Comparison of ENCODE assay signal across 9 mouse cellular contexts in genomic region chr14:103815542-103815941, GRCm38 (mm10). TPM values are rescaled to one million over a fixed set of nuclear protein-coding genes. Genes with fewer than 3 reads are reported as not detected.
A peak's percentile ranks its signal among the peaks of the same experiment; 100 is the strongest.
DNase-seq lines count a peak whose midpoint lies in the region; ATAC-seq lines count a peak whose summit lies in the region.
"Had no signal": no experiment of that assay in that cellular context is flagged by ENCODE, and none has a peak within 500 bp of the region (broad histone marks: within the 10 kb centered on the region; RNA-seq: fewer than 3 reads in every experiment).

No protein-coding gene starts in this region.

- H3K4me1 ChIP-seq in heart, embryonic 11.5 days (ENCODE audit: control insufficient read depth, insufficient read depth, low read length), result no peaks in the 10 kb centered on the region
- peaks cover 9% of the 10 kb centered on the region; the same call in 1 of the 2 replicates for H3K4me1 ChIP-seq in brown adipose tissue, adult 24 weeks (ENCODE audit: control insufficient read depth, insufficient read depth, insufficient read length, low read length)
- no peaks in the 10 kb centered on the region for H3K4me1 ChIP-seq in intestine, embryonic 16.5 days (ENCODE audit: control insufficient read depth, insufficient read depth, low read length)
- H3K4me1 ChIP-seq in lung, embryonic 16.5 days (replicated peaks; ENCODE audit: control insufficient read depth, insufficient read depth, low read length), result no peaks in the 10 kb centered on the region

- H3K9me3 ChIP-seq in heart, embryonic 11.5 days (replicated peaks; ENCODE audit: control insufficient read depth, low read length), result no peaks in the 10 kb centered on the region
- H3K9me3 ChIP-seq in intestine, embryonic 16.5 days (ENCODE audit: control insufficient read depth, low read length), result no peaks in the 10 kb centered on the region
- H3K9me3 ChIP-seq in lung, embryonic 16.5 days (ENCODE audit: control insufficient read depth, low read length), result no peaks in the 10 kb centered on the region

- no peak overlapping the region for H3K4me2 ChIP-seq in heart, embryonic 11.5 days
- H3K4me2 ChIP-seq in intestine, embryonic 16.5 days (ENCODE audit: low read depth, low read length), result no peak overlapping the region
- peak overlapping the region; percentile 36 for H3K4me2 ChIP-seq in lung, embryonic 16.5 days (ENCODE audit: low read depth, low read length)

- no peaks in the 10 kb centered on the region for H3K27me3 ChIP-seq in heart, embryonic 11.5 days (ENCODE audit: control insufficient read depth, insufficient read depth, low read length)
- H3K27me3 ChIP-seq in intestine, embryonic 16.5 days (replicated peaks; ENCODE audit: control insufficient read depth, insufficient read depth, low read length), result no peaks in the 10 kb centered on the region
- H3K27me3 ChIP-seq in lung, embryonic 16.5 days (ENCODE audit: control insufficient read depth, insufficient read depth, low read depth, low read length), result no peaks in the 10 kb centered on the region
- H3K27me3 ChIP-seq: CH12.LX had no signal

- DNase-seq in heart, adult 18-20 months, result peak; percentile 80 to 88
- DNase-seq in thymus, postnatal 36 days, result no peak
- no peak for DNase-seq in right cerebral cortex, adult 2 months (ENCODE audit: low spot score in 2 of 2)
- no peak for DNase-seq in left cerebral cortex, adult 8-10 months (ENCODE audit: low spot score in 2 of 2)

- no peak overlapping the region for H3K9ac ChIP-seq in heart, embryonic 11.5 days (ENCODE audit: low read depth, low read length)
- no peak overlapping the region for H3K9ac ChIP-seq in intestine, embryonic 16.5 days (ENCODE audit: low read depth, low read length)
- H3K9ac ChIP-seq in lung, embryonic 16.5 days (ENCODE audit: low read length), result no peak overlapping the region

- no peak overlapping the region for H3K27ac ChIP-seq in heart, embryonic 11.5 days (ENCODE audit: low read depth, low read length)
- peak overlapping the region; percentile 95 for H3K27ac ChIP-seq in brown adipose tissue, adult 24 weeks (replicated peaks; ENCODE audit: low read depth, low read length)
- 0 out of 2 replicates have a peak overlapping the region, but pooled peaks have one; percentile 50 for H3K27ac ChIP-seq in intestine, embryonic 16.5 days (ENCODE audit: low read length)
- H3K27ac ChIP-seq in lung, embryonic 16.5 days (ENCODE audit: low read length), result peak overlapping the region; percentile 28

- H3K4me3 ChIP-seq in heart, embryonic 11.5 days (ENCODE audit: low read depth, low read length), result no peak overlapping the region
- peak overlapping the region; percentile 27 for H3K4me3 ChIP-seq in brown adipose tissue, adult 24 weeks (ENCODE audit: insufficient read depth, low read depth, low read length)
- H3K4me3 ChIP-seq in intestine, embryonic 16.5 days (ENCODE audit: low read length), result no peak overlapping the region
- no peak overlapping the region for H3K4me3 ChIP-seq in lung, embryonic 16.5 days (ENCODE audit: low read length)

- WGBS in heart, embryonic 11.5 days (ENCODE audit: insufficient replicate concordance), result 62% methylated on average over 16 of the region's 16 CpGs
- WGBS in intestine, embryonic 16.5 days, result 61% methylated on average over 16 of the region's 16 CpGs
- 40% methylated on average over 16 of the region's 16 CpGs for WGBS in lung, embryonic 16.5 days

- H3K36me3 ChIP-seq in heart, embryonic 11.5 days (ENCODE audit: control insufficient read depth, insufficient read depth, low read length), result no peaks in the 10 kb centered on the region
- no peaks in the 10 kb centered on the region for H3K36me3 ChIP-seq in intestine, embryonic 16.5 days (ENCODE audit: control insufficient read depth, insufficient read depth, low read length)
- H3K36me3 ChIP-seq in lung, embryonic 16.5 days (ENCODE audit: control insufficient read depth, insufficient read depth, low read length), result no peaks in the 10 kb centered on the region; the same call in 1 of the 2 replicates

- no peak for ATAC-seq in heart, embryonic 11.5 days (replicated peaks; ENCODE audit: insufficient number of reproducible peaks, low FRiP score, low TSS enrichment)
- ATAC-seq in intestine, embryonic 16.5 days, result 0 out of 2 replicates have a peak, but pooled peaks have one; percentile 35
- ATAC-seq in lung, embryonic 16.5 days (ENCODE audit: low read depth), result peak; percentile 68

RNA-seq across cellular contexts. Expression of gene Ednrb, which starts 28.7 kb away (rescaled TPM):
- total RNA-seq in heart, adult 18-20 months (2021), result 10 to 100 TPM; 14.2 to 17.4 TPM
- polyA plus RNA-seq in heart, embryonic 11.5 days (2014; fragmentation: Nextera tagmentation; extraction: Ambion mirVana), result 96.5 and 115 TPM in 2 replicates
- polyA plus RNA-seq in brown adipose tissue, adult 24 weeks (2012; ENCODE audit: insufficient read depth, insufficient read length, missing spikeins), result 11.8 and 12.6 TPM in 2 replicates
- polyA plus RNA-seq in intestine, embryonic 16.5 days (2015; fragmentation: Nextera tagmentation; extraction: Ambion mirVana), result 125 and 133 TPM in 2 replicates
- polyA plus RNA-seq in lung, embryonic 16.5 days (2015; fragmentation: Nextera tagmentation; extraction: Ambion mirVana), result 170 and 172 TPM in 2 replicates
- total RNA-seq in left cerebral cortex, adult 8-10 months (2022), result 10 to 100 TPM; 37.5 to 40.3 (median 38.6) TPM
- total RNA-seq: CH12.LX had no signal

Comparison
In these comparisons a context has a peak if more than half of its experiments do, and no peak if none do; other contexts are left out.
1. DNase-seq: peak in heart, adult 18-20 months (2 of 2); none in thymus, postnatal 36 days (0 of 2), right cerebral cortex, adult 2 months (0 of 2) and left cerebral cortex, adult 8-10 months (0 of 2).